Mouse (Mus musculus): ENCODE data around the gene Lrp4. TPM values are rescaled to one million over a fixed set of nuclear protein-coding genes. Genes with fewer than 3 reads are reported as not detected.
A peak's percentile ranks its signal among the peaks of the same experiment; 100 is the strongest.

The Lrp4 gene
- polyA plus RNA-seq, 1 experiment from 2014 or later, result 8.2 TPM

DNA sequence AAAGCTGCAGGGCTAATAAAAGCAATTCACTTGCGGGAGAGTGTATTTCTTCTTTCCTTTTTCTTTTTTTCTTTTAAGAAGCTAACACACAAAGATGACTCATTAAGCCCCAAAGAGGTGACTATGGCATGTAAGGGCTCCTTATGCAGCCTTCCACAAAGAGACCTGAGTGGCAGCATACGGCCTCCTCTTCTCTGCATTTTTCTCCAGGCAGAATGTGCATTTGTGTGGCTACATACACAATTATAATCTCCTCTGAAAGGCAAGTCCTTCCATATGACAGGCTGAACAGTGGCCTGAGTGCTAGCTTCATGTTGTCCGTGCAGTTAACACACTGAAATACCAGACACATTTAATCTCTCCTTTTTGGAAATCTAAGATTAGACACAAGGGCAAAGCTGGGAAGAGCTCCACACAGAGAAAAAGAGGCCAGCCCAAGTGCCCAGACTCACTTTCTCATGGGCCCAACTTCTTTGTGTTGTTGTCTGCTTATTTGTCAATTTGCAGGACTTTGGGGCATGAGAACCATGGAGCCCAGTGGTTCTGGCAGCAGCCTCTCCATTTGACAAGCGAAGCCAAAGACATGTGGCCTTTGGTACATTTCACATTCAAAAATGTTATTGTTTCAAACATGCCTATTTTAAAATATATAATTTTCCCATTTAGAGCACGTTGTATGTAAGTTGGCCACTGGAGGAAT, 20.0 kb upstream of the Lrp4 start:
- ATAC-seq (ENCODE audit: insufficient number of reproducible peaks, insufficient read depth, low FRiP score, low TSS enrichment), result no peak
- no peaks in the 10 kb centered on the region for H3K4me1 ChIP-seq
- H3K9ac ChIP-seq, result no peak overlapping the region
- no peaks in the 10 kb centered on the region for H3K27me3 ChIP-seq
- no peak overlapping the region for H3K4me3 ChIP-seq
- no peak overlapping the region for H3K27ac ChIP-seq
- no peak overlapping the region for H3K4me2 ChIP-seq (replicated peaks)
- WGBS, result 83% methylated on average over 5 of the region's 5 CpGs
- H3K9me3 ChIP-seq, result no peaks in the 10 kb centered on the region
- H3K36me3 ChIP-seq, result no peaks in the 10 kb centered on the region

DNA sequence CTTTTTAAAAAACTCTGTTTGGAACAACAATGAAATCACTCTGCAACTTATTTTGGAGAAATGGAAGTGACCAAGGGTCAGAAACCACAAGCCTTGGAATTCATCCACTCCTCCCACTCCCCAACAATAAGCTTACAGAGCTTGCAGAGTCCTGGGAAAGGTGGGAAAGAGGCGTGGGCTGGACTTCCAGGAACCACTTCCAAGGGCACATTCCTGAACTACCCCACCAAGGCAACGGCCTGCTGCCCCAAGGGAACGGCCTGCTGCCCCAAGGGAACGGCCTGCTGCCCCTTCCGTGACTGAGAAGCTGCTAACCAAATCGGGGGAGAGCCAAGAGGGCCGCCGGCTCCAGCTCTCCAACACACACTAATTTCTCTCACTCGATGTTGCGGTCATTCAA, 18.0 kb upstream of the Lrp4 start:
- Histone ChIP-seq H3K4me3 (no peak overlapping the region), H3K9me3 (no peaks in the 10 kb centered on the region), H3K36me3 (no peaks in the 10 kb centered on the region), H3K27ac (no peak overlapping the region), H3K4me1 (peaks cover 6% of the 10 kb centered on the region), H3K4me2 (replicated peaks) (no peak overlapping the region), H3K27me3 (no peaks in the 10 kb centered on the region), H3K9ac (no peak overlapping the region)
- no peak for ATAC-seq (ENCODE audit: insufficient number of reproducible peaks, insufficient read depth, low FRiP score, low TSS enrichment)
- 80% methylated on average over 10 of the region's 10 CpGs for WGBS

DNA sequence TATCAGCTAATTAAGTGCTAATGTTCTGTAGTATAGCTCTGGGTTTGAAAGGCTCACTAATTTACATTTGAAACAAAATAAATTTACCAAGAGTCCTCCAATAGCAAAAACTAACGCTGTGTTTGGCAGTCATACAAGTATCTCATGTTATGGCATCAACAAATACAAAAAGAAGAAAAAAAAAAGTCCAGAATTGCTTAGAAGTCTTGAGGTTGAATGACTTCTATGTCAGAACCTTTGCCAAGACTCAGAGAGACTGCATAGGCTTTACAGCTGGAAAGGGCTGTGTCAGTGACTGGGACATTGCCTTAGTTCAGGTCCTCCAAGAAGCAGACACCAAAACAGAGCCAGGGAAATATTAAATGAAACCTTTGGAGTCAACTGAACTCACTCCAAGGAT, 17.4 kb upstream of the Lrp4 start:
- H3K36me3 ChIP-seq, result no peaks in the 10 kb centered on the region
- no peak overlapping the region for H3K4me3 ChIP-seq
- H3K4me2 ChIP-seq (replicated peaks), result no peak overlapping the region
- peaks cover 6% of the 10 kb centered on the region for H3K4me1 ChIP-seq
- 76% methylated on average over 1 of the region's 1 CpGs for WGBS
- ATAC-seq (ENCODE audit: insufficient number of reproducible peaks, insufficient read depth, low FRiP score, low TSS enrichment), result no peak
- H3K27ac ChIP-seq, result no peak overlapping the region
- H3K27me3 ChIP-seq, result no peaks in the 10 kb centered on the region
- no peaks in the 10 kb centered on the region for H3K9me3 ChIP-seq
- H3K9ac ChIP-seq, result no peak overlapping the region

DNA sequence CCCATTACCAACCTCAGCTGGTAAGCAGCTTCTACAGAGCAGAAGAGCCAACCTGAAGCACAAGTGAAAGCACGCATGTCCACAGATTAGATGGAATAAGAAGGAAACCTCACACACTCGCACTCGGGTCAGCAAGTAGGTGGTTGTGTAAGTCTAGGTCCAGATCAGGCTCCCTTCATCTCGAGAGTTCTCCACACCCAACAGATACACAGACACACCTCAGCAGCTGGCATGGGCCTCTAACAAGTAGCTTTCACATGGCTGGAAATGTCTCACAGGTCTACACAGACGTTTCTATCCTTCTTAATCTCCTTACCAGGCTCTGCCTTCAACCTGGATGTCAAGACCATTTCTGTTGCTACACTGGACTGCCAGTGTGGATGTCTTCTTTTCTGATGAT, 16.6 kb upstream of the Lrp4 start:
- no peak overlapping the region for H3K4me2 ChIP-seq (replicated peaks)

DNA sequence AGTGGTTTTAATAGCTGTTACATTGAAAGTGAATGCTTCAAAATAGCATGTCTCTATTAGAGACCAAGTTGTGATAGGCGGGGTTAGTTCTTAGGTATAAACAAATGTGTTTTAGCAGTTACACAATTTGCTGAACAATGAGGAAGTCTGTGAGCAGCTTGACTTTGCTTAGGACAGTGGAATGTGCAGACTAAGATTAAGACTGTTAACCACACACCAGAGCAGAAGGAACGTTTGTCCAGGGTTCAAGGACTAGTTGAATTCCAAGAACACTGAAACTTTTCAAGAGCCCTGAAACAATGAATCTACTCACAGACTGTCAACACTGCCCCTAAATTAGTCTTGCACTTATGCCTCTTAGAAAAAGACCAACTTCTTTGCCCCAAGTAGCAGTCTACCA, 15.6 kb upstream of the Lrp4 start:
- Histone ChIP-seq H3K4me3 (no peak overlapping the region), H3K4me2 (replicated peaks) (no peak overlapping the region), H3K27ac (no peak overlapping the region), H3K9me3 (no peaks in the 10 kb centered on the region), H3K36me3 (no peaks in the 10 kb centered on the region), H3K4me1 (peaks cover 6% of the 10 kb centered on the region), H3K27me3 (no peaks in the 10 kb centered on the region), H3K9ac (no peak overlapping the region)
- ATAC-seq (ENCODE audit: insufficient number of reproducible peaks, insufficient read depth, low FRiP score, low TSS enrichment), result no peak
- 65% methylated on average over 2 of the region's 2 CpGs for WGBS

More for the DNA sequence above, 16.6 kb upstream of the Lrp4 start:
- 89% methylated on average over 5 of the region's 5 CpGs for WGBS
- Histone ChIP-seq H3K27ac (no peak overlapping the region), H3K36me3 (no peaks in the 10 kb centered on the region), H3K9ac (no peak overlapping the region), H3K27me3 (no peaks in the 10 kb centered on the region), H3K4me3 (no peak overlapping the region), H3K4me1 (peaks cover 6% of the 10 kb centered on the region), H3K9me3 (no peaks in the 10 kb centered on the region)
- no peak for ATAC-seq (ENCODE audit: insufficient number of reproducible peaks, insufficient read depth, low FRiP score, low TSS enrichment)

DNA sequence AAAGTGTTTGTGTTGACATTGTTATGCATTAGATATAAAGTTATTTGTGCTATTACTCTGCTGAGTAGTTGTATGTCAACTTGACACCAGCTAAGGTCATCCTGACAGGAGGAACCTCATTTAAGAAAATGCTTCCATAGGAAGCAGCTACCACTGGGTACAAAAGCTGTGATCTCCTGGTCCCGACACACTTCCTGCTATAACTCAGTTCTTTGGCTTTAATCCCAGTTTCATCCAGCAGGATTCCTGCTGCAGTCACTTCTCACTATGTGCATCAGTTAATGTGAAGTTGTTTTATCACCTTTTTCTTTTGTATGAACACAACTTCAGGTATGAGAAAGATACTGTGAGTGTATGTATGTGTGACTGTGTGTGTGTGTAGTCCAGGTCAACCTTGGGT, 15.1 kb upstream of the Lrp4 start:
- H3K9me3 ChIP-seq, result no peaks in the 10 kb centered on the region
- no peaks in the 10 kb centered on the region for H3K27me3 ChIP-seq
- H3K27ac ChIP-seq, result no peak overlapping the region
- 87% methylated on average over 1 of the region's 1 CpGs for WGBS
- H3K4me1 ChIP-seq, result peaks cover 6% of the 10 kb centered on the region
- H3K4me2 ChIP-seq (replicated peaks), result no peak overlapping the region
- no peak overlapping the region for H3K4me3 ChIP-seq
- no peak for ATAC-seq (ENCODE audit: insufficient number of reproducible peaks, insufficient read depth, low FRiP score, low TSS enrichment)
- H3K9ac ChIP-seq, result no peak overlapping the region
- H3K36me3 ChIP-seq, result no peaks in the 10 kb centered on the region

DNA sequence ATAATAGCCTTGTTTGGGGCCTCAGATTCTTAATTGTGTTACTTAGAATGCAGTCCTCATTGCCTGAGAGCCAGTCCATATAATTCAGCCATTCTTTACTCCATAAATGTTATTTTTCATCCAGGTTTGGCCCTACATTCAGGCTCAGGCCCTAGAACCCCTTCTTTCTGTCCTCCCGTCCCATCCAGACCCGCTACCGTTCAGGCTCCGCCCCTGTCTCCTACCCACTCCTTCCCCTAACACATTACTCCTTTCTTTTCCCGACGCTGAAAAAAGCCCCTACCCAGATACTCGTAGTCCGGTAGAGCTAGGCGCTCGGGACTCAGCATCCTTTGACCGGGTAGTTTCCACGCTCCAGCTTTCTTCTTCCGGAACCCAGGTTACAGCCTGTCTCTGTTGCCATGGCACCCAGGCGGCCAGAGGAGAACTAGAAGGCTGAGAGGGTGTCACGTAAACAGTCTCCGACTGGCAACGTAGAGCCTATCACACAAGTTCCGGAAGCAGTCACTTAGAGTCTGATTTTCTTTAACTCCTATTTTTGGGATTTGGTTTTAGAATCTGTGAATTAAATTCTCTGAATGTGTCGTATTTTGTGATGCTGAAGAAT, 12.9 kb upstream of the Lrp4 start, which contains the start of gene 1110051M20Rik:
Gene 1110051M20Rik (minus strand): TSS at position 419 of the 607 bp plus-strand sequence.
- H3K27me3 ChIP-seq, result no peaks in the 10 kb centered on the region
- H3K9me3 ChIP-seq, result no peaks in the 10 kb centered on the region
- ATAC-seq (ENCODE audit: insufficient number of reproducible peaks, insufficient read depth, low FRiP score, low TSS enrichment), result peak; percentile 89
- H3K36me3 ChIP-seq, result no peaks in the 10 kb centered on the region
- peaks cover 6% of the 10 kb centered on the region for H3K4me1 ChIP-seq
- peak within 1 kb of the TSS; percentile 50 for H3K9ac ChIP-seq
- under 1% methylated on average over 19 of the region's 19 CpGs for WGBS
- H3K4me2 ChIP-seq (replicated peaks), result peak within 1 kb of the TSS; percentile 57
- peak within 1 kb of the TSS; percentile 41 for H3K27ac ChIP-seq
- peak within 1 kb of the TSS; percentile 57 for H3K4me3 ChIP-seq

DNA sequence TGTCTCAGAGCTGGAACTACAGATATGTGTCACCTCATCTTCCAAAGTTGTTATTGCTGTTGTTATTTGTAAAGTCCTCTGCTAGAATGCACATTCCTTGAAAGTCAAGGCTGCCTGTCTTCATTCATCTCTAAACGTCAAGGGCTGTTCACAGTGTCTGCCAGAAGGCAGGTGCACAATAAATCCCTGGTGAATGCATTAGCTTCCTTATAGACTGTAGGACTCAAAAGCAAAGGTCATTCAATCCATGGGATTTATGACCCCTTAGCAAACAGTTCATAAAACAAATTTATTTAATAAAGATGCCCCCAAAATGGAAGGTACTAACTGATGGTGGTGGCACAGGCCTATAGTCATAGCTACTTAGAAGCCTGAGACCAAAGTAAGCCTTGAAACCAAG, 7.6 kb upstream of the Lrp4 start:
- H3K36me3 ChIP-seq, result no peaks in the 10 kb centered on the region
- H3K9ac ChIP-seq, result no peak overlapping the region
- ATAC-seq (ENCODE audit: insufficient number of reproducible peaks, insufficient read depth, low FRiP score, low TSS enrichment), result no peak
- H3K27me3 ChIP-seq, result no peaks in the 10 kb centered on the region
- 73% methylated on average over 1 of the region's 1 CpGs for WGBS
- H3K27ac ChIP-seq, result no peak overlapping the region
- H3K4me1 ChIP-seq, result 0 out of 2 replicates have a peak, but pooled peaks cover 4% of the 10 kb centered on the region
- H3K4me3 ChIP-seq, result no peak overlapping the region
- no peaks in the 10 kb centered on the region for H3K9me3 ChIP-seq
- H3K4me2 ChIP-seq (replicated peaks), result no peak overlapping the region

DNA sequence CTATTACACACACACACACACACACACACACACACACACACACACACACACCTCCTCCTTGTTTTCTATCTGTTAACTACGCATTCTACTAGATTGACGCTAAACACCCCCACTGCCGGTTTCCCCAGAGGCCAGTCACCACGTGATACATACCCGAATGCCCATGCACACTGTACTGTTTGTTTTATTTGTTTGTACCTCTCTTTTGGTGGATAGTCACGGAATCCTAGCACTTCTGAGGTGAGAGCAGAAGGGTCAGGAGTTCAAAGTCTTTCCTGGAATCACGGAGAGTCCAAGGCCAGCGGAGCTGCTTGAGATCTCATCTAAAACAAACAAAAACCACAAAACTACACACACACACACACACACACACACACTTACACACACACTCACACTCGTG, 7.0 kb upstream of the Lrp4 start:
- Histone ChIP-seq H3K27ac (no peak overlapping the region), H3K4me1 (0 out of 2 replicates have a peak, but pooled peaks cover 4% of the 10 kb centered on the region), H3K4me3 (no peak overlapping the region), H3K9ac (no peak overlapping the region), H3K4me2 (replicated peaks) (no peak overlapping the region), H3K36me3 (no peaks in the 10 kb centered on the region), H3K27me3 (no peaks in the 10 kb centered on the region), H3K9me3 (no peaks in the 10 kb centered on the region)
- 65% methylated on average over 9 of the region's 9 CpGs for WGBS
- ATAC-seq (ENCODE audit: insufficient number of reproducible peaks, insufficient read depth, low FRiP score, low TSS enrichment), result no peak

DNA sequence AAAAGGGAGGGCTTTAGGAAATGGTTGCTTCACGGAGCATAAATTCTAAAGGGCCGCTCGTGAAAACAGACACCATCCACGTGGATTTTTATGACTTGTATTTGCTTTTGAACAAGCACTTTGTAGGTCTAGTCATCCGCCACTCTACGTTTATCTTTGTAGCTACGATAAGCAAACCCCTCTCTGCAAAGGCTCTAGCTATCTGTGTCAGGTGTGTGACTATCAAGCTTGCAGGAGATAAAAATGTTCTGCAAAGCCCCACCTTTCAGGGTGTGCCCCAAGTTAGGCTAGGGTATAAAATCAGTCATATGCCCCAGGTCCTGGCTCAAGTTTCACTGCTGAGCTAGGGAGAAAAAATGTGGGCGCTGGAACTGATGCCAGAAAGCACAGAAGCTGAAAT, 4.7 kb upstream of the Lrp4 start:
- Histone ChIP-seq H3K27ac (no peak overlapping the region), H3K4me1 (peaks cover 12% of the 10 kb centered on the region; the same call in 1 of the 2 replicates), H3K9ac (no peak overlapping the region), H3K27me3 (no peaks in the 10 kb centered on the region), H3K4me3 (no peak overlapping the region), H3K9me3 (no peaks in the 10 kb centered on the region), H3K36me3 (no peaks in the 10 kb centered on the region), H3K4me2 (replicated peaks) (no peak overlapping the region)
- WGBS, result 59% methylated on average over 8 of the region's 8 CpGs
- ATAC-seq (ENCODE audit: insufficient number of reproducible peaks, insufficient read depth, low FRiP score, low TSS enrichment), result no peak

DNA sequence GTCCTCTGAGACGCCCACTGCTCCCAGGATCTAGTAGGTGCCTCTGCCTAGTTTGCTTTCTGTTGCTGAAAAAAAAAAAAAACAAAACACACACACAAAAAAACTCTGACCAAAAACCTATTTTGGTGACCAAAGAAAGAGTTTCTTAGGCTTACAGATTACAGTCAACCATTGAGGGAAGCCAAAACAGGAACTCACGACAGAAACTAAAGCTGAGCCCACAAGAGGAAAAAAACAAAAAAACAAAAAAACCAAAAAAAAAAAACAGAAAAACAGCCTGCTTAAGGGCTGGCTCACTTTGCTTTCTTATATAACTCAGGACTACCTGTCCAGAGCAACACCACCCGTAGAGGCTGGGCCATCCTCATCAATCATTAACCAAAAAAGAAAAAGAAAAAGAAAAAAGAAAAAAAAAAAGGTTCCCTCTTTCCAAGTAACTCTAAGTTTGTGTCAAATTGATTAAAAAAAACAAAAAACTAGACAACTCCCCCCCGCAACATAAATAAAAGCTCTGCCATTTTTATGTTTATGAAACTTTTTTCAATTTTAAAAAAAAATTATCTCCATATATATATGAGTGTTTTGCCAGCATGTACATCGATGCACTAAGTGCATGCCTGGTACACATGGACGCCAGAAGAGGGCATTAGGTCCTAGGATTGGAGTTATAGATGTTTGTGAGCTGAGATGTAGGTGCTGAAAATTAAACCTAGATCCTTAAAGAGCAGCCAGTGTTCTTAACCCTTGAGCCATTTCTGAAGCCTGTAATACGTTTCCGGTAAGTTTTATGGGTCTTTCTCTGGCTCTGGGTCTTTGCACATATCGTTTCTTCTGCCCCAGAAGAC, 3.9 kb upstream of the Lrp4 start:
- H3K27ac ChIP-seq, result no peak overlapping the region

More for the DNA sequence above, 3.9 kb upstream of the Lrp4 start:
- no peak for ATAC-seq (ENCODE audit: insufficient number of reproducible peaks, insufficient read depth, low FRiP score, low TSS enrichment)
- no peaks in the 10 kb centered on the region for H3K9me3 ChIP-seq
- H3K4me1 ChIP-seq, result peaks cover 12% of the 10 kb centered on the region; the same call in 1 of the 2 replicates
- 78% methylated on average over 9 of the region's 9 CpGs for WGBS
- H3K36me3 ChIP-seq, result no peaks in the 10 kb centered on the region
- no peak overlapping the region for H3K9ac ChIP-seq
- H3K4me3 ChIP-seq, result no peak overlapping the region
- H3K4me2 ChIP-seq (replicated peaks), result no peak overlapping the region
- no peaks in the 10 kb centered on the region for H3K27me3 ChIP-seq
